Mouse (Mus musculus) heart, postnatal 4 days (tissue): Measurements from ENCODE around the gene Zp3r. TPM values are rescaled to one million over a fixed set of nuclear protein-coding genes. Genes with fewer than 3 reads are reported as not detected.
A peak's percentile ranks its signal among the peaks of the same experiment; 100 is the strongest.
"Not testable (repeated sequence)": the region's sequence is repeated elsewhere in the genome, so short reads cannot be mapped to it uniquely, and the experiment has no call there.

Source experiments
- DNase-seq: peaks from one replicate; pipeline ENCODE4 v3.0.0; 2021
- total RNA-seq, 2 experiments: library from RNA; stranded (reverse); gene quantifications; 2 replicates each; pipeline ENCODE4 v1.2.3; 2021

Gene Zp3r
- not detected for total RNA-seq

GRCm38 (mm10) chr1:130629521-130629920, at the start of gene Zp3r:
Zp3r (minus strand) TSS chr1:130629621.
- no peak for DNase-seq

DNA sequence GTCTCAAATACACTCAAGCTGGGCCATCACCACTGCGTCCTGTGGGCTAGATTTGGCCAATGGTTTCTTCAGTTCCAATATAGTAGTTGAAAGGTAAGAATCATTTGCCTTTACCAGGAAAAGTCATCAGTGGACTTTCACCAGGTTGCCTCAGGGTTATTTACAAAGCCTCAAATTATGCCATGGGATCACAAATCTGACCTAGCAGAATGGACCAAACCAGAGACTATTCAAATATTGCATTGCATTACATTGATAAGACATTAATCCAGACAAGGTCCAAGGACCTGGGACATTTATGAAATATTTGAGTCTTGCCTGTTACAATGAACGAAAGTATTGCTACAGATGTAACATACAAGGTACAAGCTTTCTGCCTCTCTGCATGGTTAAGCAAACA, 49.1 kb upstream of the Zp3r start:
- DNase-seq: no peak

DNA sequence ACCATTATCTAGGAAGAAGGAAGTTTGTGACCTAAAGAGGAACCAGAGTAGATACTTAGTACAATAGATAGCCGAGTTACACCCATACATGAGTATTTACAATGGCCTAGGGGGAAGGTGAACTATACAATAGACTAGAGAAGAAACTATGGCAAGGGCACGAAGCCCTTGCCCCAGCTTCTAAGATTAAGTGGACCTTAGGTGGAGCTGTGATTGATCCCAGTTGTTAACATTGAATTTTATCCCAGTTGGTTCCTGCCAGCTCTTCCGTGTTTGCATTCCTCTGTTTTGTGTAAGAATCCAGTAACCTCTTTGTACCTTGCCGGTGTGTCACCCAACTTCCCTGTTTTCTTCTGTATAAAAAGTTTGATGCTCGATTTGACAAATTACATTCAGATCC, 34.2 kb upstream of the Zp3r start:
- not testable (repeated sequence) for DNase-seq

DNA sequence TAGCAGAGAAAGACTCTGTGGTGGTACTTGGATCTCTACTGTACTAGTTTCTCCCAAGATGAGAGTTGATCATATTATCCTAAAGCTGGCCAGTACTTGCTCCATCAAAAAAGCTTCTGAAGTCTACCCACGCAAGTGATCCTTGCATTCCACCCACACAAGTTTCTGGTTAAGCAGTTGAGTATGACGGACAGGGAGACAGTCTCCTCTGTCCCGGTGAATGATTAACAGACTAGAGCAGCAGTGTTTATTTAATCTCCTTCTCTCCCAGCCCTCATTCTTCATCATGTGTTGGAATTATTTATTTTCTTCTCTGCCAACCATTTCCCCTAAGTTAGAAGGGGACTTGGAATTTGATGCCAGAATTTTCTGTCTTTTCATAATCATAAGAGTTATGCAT, 32.0 kb upstream of the Zp3r start, which contains the start of gene C4bp:
C4bp (minus strand) TSS at position 179 of the 400 bp plus-strand sequence.
- no peak for DNase-seq

DNA sequence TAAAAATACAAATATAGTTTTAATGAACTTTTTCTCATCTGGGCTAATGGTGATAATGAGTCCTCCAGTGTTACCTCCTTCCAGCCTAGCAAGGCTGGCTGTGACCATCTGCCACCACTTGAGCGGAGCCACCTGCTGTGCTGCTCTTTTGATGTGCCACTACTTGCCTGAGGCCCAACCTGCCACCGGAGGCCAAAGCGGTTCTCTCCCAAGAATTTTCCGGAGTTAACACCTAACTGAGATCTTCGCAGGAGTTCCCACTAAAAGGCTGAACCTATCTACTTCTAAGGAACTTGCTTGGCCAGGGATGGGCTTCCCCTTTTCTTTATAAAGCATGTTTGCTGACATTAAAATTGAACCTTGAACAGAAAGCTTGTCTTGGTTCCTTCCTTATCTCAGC, 30.2 kb upstream of the Zp3r start:
- DNase-seq: not testable (repeated sequence)

DNA sequence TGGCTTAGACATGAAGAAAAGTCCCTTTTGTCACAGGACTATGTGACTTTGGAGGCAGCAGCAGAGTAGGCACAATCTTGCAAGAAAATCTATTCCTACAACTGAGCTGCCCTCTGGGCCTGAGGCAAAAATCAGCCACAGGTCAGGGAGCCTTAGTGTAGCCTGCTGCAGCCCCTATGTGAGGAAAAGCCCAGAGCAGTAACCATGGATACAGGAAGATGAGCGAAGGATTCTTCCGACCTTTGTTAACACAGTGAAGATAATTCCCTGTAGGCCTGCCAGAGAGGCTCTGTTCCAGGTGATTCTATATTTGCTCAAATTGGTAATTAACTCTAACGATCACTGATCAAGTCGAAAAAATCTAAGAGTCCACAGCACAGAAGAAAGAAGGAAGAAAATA, 14.7 kb upstream of the Zp3r start:
- no peak for DNase-seq

- DNase-seq: no peak
Observed at GRCm38 (mm10) chr1:130640967-130641366, 11.5 kb upstream of the Zp3r start.

- DNase-seq: peak; percentile 84
Observed at GRCm38 (mm10) chr1:130633761-130634410, 4.5 kb upstream of the Zp3r start.

GRCm38 (mm10) chr1:130633316-130633715, 3.9 kb upstream of the Zp3r start:
- no peak for DNase-seq

- no peak for DNase-seq
Observed at GRCm38 (mm10) chr1:130596291-130596690, 33.1 kb downstream of the Zp3r start.

DNA sequence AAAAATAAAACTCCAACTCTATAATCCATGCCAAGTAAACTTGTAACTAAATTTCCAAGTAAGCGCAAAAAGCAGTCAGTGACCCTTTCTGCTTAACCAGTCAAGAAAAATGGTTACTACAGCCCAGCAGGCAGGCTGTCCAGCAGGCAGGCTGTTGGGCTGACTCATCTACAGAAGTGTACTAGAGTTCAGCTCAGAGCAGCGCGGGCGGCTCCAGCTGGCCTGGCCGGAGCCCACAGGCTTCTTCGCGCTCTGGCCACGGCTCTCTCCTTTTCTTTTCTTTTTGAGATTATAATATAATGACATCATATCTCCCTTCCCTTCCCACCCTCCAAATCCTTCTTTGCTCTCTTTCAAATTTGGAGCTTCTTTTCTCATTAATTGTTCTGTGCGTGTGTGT, 40.8 kb downstream of the Zp3r start:
- DNase-seq: peak; percentile 39

- DNase-seq: no peak
Observed at GRCm38 (mm10) chr1:130576389-130576788, 53.0 kb downstream of the Zp3r start.

- peak; percentile 58 for DNase-seq
Observed at GRCm38 (mm10) chr1:130575962-130576361, 53.5 kb downstream of the Zp3r start.

DNA sequence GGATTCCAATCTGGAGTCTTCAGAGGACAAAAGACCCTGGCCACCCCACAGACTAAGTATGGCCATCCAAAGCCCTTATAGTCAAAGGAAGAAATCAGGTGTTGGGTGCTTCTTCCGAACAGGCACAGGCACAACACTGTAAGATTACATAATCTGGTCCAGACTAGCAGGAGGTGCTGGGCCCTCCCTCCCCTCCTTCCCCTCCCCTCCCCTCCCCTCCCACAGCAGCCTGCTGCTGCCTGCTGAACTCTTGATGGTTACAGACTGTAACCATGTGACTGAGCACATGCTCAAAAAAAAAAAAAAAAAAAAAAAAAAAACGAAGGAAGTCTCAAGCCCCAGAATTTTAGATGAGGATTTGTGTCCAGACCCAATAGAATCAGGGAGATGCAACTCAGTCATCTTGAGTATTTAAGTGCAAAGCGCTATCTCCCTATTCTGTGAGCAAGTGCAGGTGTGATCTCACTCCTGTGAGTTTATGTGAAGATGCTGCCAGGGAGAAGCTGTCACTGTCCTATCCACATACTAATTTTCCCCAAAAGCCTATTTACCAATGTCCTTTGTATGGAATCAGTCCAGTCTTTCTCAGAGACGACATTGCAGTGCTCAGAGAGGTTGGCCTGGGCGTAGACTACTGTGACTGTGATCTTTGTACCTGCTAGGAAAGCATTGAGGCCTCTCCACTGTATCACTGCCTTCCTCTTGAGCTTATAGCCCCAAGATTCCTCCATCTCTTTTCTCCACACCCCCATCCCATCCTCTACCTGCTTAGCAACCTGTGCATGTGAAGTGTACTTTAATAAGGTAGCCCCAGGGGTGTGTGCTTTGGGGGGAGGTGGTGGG, 77.8 kb downstream of the Zp3r start:
- no peak for DNase-seq

DNA sequence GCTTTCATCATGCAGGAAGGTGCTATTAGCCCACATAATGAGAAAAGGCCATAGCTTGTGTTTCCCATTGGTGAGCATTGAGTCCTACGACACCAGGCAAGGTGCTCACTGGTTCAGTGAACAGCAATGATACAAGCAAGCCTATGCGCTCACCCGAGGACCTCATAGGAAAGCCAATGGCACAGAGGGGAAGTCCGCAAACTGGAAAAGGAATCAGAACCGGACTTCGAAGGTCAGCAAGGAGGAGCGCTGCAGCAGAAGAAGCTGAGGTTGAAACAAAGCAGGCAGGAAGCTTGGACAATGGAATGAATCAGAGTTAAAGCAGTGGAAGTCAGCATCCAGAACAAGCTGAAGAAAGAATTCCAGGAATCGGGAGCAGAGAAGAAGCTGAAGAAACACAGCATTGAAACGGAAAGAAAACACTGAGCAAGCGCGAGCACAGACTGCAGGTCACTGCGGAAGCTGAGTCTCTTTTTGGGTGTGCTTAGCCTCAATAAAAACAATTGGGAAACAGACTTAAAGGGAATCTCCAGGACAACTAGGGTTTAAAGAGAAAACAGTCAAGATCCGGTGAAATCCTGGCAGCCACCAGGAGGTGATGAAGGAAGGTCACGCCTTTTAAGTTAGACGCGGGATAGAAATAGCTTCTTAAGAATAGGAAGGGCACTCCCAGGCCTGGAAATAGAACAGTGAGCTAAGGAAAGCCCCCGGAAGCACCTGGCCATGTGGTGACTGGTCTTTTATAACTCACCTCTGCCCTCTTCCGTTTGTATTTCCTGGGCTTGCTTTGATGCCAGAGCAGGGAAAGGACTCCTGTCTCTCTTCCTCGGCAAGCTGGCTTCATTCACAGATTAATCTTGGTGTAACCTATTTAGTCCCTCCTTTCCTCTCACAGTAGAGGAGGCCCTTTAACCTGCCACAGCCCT, 78.9 kb downstream of the Zp3r start:
- peak; percentile 33 for DNase-seq

GRCm38 (mm10) chr1:130549698-130550097, 79.7 kb downstream of the Zp3r start:
- no peak for DNase-seq

DNA sequence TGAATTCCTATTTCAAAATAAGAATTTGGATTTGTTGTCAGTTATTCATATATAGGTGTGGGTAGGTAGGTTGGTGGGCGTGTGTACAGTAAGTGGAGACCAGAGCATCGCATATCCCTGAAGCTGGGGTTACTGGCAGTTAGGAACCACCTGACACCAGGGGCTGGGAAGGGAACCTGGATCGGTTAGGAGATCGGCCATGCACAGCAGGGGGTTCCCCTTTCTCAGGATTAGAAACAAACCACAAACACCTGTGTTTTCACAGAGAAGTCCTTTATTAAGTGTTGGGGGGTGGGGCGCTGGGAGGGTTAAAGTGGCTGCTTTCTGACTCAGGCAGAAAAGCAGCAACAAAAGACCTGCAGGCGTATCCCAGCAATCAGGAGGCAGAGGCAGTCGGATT, 80.3 kb downstream of the Zp3r start:
- DNase-seq: no peak

DNA sequence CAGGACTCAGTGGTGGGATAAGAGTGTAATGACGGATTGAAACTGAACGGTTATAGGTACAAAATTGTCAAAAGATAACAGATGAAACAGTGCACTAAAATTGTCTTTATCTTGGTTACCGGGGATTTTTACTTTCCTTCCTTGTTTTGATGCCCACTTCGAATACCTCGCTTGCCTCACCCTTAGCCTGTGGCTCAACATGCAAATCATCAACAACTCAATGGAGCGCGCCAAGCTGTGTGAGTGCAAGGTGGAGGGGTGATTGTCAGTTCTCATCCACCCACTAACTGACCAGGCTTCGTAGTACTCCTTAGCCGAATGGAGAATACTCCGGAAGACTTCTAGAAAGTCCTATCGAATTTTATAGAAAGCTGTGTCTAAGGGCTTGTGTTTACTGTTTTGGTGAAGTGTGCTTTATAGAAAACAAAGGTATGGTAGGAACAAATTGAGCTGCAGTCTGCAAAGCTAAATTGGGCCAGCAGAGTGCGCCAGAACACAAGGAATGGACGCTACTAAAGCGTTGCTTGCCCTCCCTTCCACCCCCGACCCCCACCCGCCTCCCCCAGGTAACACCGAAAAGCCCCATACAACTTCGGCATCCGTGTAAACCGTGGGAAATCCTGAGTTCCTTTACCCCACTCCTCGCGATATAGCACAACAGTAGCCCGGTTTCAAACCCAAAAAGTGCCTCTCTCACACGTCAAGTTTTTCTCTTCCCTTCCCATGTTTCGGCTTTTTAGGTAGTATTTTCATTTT, 81.6 kb downstream of the Zp3r start:
- DNase-seq: peak; percentile 74
